Mouse (Mus musculus): ENCODE results near the gene Gnb1. TPM values are rescaled to one million over a fixed set of nuclear protein-coding genes. Genes with fewer than 3 reads are reported as not detected.
"Not testable (repeated sequence)": the region's sequence is repeated elsewhere in the genome, so short reads cannot be mapped to it uniquely, and the experiment has no call there.

Gnb1 gene
- total RNA-seq, 4 experiments from 2014 or later: 790 to 898 (median 858) TPM

DNA sequence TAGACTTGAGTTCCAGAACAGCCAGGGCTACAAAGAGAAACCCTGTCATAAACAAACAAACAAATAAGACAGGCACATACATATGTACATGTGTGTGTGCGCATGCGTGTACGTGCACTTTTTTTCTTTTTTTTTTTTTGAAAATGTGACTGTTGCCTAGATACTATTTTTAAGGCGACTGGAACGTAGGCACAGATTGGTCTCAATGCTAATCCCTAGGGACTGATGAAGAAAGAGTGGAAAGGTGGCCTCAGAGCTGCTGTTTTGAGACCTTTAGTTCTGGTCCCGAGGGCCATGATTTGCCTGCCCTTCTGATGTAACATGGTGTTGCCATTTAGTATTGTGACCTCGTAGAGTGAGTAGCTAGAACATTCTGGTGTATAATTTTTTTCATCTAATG lies 58.8 kb downstream of the Gnb1 start:
- DNase-seq (ENCODE audit: low spot score in 2 of 2): no peak

DNA sequence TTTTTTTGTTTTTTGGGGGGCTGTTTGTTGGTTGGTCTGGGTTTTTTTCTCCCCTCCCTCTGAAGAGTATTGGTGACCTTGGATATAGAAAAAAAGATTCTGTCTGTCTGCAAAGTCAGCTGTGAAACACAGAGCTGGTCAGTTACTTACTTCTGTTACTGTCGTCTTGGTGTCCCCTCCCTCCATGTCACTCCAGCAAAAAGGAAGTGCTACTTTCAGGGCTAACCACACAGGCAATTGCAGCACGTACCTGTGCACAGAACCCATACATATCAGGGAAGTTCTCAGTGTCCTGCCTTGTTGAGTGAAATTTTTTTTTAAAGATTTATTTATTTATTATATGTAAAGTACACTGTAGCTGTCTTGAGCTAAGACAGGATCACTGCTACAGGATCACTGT lies 59.3 kb downstream of the Gnb1 start:
- no peak for DNase-seq (ENCODE audit: low spot score in 2 of 2)

DNA sequence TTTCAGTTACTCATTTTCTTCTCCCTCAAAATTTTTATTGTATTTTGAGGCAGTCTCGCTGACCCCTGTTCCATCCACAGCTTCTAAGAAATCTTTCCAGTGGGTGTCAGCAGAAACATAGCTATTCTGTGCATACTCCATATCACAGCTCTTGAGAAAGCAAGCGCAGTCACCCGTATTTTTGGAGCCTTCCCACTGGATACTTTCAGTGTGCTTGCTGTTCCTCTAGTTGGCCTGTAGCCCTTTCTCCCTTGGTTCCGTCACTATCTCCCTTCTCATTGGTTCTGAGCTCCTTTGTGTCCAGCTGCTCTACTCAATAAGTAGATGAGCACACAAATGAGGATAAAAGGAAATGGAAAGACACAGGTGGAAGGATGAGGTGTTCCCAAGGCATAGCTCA lies 59.9 kb downstream of the Gnb1 start:
- DNase-seq (ENCODE audit: low spot score in 2 of 2): no peak

DNA sequence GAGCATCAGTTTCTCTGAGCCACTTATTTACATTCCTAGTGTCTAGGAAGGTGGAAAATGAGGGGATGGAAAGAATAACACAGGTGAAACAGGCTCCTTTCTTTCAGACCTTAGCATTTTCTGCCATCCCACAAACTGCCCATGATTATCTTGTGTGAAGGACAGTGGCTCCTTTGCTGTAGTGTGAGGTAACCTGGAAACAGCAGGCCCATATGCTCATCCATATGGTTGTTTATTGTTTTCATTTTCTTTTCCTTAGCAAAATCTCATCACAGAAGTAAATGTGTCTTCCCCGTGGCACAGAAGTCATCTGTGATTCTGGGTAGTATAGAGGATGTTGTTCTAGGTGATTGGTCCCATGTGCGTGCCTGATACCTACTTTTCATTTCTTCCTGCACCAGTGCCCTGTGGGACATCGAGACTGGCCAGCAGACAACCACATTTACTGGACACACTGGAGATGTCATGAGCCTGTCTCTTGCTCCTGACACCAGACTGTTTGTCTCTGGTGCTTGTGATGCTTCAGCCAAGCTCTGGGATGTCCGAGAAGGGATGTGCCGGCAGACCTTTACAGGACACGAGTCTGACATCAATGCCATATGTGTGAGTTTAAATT lies 61.9 kb downstream of the Gnb1 start:
- no peak for DNase-seq (ENCODE audit: low spot score in 2 of 2)

DNA sequence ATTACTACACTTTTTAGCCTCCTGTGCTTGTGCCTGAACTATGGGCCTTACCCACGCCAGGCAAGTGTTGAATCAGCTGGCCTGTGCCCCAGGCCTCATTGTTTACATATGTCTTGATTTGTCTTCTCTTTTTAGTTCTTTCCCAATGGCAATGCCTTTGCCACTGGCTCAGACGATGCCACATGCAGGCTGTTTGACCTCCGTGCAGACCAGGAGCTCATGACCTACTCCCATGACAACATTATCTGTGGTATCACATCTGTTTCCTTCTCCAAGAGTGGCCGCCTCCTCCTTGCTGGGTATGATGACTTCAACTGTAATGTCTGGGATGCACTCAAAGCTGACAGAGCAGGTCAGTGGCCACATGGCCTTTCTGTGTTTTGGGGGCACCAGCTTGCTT lies 63.7 kb downstream of the Gnb1 start:
- no peak for DNase-seq (ENCODE audit: low spot score in 2 of 2)

DNA sequence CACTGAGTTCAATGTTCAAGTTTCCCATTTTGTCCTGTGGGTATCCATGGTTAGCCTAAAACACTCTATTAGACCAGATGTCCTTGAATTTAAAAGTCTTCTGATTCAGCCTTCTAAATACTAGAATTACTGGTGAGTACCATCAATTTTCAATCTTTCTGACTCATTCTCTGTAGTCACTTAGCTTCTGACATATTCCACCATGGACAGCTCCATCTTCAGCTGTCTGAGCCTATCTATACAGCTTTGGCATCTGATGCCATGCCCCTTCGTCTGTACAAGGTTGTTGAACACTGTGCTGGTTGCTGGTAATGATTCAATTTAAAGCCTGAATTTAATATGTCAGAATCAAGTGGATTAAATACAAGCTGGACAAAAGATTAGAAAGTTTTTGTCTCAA lies 64.3 kb downstream of the Gnb1 start:
- DNase-seq (ENCODE audit: low spot score in 2 of 2): no peak

DNA sequence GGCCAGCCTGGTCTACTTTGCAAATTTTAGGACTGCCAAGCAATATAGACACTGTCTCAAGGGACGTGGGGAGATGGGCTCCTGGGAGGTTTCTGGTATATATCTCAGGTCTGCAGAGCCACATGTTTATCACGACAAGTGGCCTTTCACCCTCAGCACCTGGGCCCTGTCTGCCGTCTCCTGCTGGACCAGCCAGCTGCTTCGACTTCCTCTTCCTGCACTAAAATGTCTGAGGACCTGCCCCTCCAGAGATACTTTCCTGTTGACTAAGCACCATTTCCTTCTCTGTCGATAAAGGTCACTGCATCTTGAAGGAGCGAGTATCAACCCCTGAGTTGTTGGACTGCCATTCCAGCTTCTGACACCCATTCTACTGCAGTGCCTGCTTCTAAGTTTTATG lies 68.3 kb downstream of the Gnb1 start:
- DNase-seq (ENCODE audit: low spot score in 2 of 2): no peak

DNA sequence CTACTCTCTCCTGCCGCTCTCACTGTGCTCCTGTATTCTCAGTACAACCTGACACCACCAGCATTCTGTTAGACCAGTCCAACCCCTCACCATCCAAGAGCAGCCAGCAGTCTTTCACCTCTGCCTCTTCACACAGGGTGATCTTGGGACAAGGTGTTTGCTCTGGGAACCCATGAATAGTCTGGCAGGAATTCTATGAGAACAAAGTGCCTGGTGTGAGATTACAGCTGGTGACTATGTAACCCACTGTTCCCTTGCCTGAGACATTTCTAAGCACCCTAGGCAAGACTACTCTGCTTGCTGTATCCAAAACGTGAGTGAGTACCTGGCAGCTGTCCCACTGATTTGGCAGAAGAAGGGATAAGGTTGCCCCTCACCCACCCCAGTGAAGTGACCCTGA lies 69.8 kb downstream of the Gnb1 start:
- no peak for DNase-seq (ENCODE audit: low spot score in 2 of 2)

DNA sequence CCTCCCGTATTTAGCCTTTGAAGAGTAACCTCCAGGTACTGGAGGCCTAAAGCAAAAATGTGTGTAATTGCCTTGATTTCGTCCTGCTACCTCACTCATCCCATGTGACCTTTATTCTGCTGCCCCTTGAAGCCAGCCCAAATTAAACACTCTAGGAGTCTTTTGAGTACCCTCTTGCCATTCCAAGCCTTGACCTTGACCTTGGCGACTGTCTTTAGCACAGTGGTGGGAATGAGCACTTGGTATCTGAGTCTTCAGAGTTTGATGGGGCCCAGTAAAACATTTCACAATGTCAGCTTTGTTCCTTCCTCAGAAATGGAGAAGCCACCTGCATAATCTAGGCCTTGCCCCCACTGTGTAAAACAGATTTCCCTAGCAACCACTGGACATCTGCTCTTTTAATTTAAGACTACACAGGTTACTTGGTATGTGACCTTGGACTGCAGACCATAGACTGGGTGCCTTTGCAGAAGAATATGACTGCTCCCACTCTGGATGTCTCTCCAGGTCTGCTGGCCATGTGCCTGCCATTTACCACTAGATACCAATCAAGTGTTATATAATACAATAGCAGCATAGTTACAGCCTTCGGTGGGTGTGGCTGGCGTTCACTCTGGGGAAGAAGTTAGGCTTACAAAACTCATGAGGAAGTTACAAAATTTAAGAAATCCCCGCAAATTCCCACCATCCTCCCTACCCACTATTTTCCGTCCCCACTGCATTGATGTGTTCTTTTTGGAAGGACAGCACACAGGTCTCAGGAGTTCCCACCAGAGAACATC lies 70.7 kb downstream of the Gnb1 start, which contains the start of gene Nadk:
Gene Nadk, plus strand, starts transcription at position 718 of the 782 bp plus-strand sequence.
- no peak for DNase-seq (ENCODE audit: low spot score in 2 of 2)

DNA sequence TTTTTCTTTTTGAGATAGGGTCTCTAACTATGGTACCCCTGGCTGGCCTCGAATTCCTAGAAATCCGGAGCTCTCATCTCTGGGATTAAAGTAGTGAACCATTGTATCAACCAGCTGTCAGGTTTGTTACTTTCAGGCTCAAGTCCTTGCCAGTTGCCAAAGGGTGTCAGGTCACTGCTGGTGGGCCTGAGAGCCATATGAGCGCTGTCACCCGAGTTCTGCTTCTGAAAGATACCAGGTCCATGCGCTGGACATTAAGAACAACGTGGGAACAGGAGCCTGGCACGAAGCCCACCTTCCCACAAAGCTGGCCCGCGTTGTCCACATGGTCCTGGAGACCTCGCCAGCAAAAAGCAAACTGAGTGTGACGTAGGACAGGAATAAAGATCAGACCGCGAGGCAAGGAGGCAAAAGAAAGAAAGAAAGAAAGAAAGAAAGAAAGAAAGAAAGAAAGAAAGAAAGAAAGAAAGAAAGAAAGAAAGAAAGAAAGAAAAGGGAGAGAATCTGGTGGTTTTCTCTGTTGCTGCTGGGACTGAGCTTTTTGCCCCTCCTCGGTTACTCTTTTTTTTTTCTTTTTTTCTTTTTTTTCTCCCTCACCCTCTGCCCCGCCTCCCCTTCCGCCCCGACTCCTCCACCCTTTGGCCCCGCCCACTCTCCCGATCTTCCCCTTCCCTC lies 71.7 kb downstream of the Gnb1 start:
- peak; percentile 35 to 56 for DNase-seq (ENCODE audit: low spot score in 2 of 2)

DNA sequence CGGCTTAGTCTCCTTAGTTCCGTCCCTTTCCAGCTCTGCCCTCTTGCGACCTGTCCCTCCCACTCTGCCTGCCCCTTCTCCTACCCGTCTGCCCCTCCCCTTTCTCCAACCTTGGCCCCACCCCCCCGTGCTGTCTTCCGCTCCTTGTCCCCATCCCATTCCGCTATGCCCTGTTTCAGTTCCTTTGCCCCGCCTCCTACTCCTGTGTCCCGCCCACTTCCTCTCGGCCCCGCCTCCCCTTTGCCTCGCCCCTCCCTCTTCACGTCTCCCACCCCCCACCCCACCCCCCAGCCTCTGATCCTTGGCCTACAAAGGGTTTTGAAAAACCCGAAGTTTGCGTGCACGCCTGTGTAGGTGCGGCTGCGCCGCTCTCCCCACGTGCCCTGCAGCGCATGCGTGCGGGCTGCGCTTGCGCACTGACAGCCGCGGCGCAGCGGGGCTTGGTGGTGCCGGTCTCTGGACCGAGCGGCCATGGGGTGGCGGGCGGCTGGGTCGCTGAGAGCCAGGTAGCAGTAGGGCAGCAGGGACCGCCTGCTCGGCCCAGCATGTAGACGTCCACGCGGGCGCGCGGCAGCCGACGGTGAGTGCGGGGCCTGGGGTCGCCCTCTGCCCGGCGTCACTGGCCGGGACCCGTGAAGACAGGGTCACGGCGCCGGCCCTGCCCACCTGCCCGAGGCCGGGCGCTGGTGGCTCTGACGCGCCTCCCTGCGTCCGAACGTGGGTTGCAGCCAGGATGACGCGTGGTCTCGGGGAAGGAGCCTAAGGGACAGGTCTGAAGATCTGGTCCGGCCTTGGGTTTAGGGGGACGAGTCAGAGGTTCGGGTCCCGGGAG lies 72.5 kb downstream of the Gnb1 start:
- DNase-seq (ENCODE audit: low spot score in 2 of 2): peak; percentile 83 to 94

DNA sequence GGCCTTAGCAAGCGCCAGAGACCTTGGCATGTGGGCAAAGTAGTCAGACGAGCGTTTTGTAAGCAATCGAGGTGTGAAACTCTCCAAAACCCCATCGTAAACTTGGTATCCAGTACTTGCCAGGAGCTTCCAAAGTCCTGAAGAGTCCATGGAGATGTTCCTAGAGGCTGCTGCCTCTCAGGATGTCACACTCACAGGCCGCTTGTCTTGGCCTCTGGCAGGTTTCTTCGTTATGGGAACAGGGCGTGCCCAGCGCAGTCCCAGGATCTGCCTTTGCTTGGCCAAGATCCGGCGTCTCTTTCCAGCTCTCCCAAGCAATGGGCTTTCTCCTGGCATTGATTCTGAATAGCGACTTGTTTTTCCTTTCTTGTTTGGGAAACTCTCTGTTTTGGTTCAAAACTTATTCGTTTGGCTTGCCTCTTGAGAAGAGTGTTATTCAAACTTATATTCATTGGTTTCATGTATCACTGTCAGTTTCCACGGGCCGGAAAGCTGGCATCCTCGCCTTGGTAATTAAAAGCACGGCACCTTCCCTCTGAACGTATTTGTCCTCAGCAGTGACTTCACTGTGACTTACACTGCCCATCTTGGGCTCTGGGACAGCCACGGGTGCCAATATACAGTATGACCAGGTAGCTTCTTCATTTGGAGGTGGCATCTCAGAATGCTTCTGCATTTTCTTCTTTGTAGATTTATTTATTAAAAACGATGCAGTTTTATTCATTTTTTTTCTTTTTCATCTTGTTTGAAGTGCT lies 73.3 kb downstream of the Gnb1 start:
- DNase-seq (ENCODE audit: low spot score in 2 of 2): peak in 1 of 2 experiments; percentile 35

DNA sequence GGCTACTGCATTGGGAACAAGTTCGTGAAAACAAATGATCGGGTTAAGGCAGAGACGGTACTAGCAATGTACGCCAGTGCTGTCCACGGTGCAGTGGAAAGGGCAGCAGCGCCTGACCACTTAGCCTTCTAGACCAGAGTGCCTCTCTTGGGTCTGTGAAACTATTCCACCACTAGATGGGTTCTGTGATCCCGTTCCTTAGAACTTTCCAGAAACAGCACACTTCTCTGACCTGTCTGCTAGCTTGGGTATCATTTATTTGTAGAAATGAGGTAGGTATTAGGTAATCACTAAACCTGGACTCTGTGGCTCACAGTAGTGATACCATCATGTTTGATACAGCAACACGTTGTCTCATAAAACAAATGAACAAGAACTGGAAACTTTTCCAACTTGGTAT lies 75.4 kb downstream of the Gnb1 start:
- no peak for DNase-seq (ENCODE audit: low spot score in 2 of 2)

DNA sequence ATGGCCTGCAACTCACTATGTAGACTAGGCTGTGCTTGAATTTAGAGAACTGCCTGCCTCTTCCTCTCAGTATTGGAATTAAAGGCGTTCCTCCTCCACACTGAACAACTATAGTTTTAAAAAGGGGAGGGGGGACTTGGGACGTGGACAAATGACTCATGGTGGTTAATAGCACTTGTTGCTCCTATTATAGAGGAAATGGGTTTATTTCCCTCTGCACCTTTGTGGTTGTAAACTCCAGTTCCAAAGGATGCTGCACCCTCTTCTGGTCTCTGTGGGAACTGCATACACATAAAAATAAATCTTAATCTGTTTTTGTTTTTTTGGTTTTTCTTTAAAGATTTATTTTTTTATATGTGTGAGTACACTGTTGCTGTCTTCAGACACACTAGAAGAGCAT lies 77.0 kb downstream of the Gnb1 start:
- DNase-seq (ENCODE audit: low spot score in 2 of 2): no peak

DNA sequence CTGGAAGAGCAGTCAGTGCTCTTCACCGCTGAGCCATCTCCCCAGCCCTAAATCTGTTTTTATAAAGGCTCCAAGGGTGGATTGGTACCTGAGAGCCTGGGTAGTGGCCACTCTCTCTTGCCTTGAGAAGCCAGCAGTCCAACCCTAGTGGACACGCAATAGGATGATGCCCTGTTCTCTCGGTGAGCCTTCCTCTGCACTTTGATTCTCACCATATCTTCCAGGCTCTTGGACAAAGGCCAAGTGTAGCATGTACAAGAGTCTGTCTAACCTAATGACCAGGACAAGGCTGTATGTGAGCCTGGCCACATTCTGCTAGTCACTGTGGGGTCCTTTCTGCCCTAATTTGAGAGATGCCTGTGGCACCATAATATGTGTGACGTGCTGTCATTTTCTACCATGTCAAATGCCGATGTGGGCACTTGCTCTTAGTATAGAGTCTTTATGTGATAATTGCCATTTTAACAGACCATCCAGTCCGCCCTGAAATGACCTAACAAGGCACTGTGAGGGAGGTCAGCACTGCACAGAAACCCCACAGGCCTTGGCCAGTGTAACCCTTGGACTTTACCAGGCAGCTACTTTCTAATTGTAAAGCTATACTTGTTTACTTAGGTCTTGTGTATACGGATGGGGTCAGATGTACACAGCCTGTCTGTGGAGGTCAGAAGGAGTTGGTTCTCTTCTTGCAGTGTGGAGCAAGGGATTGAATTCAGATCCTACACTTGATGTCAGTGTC lies 77.6 kb downstream of the Gnb1 start:
- no peak for DNase-seq (ENCODE audit: low spot score in 2 of 2)

DNA sequence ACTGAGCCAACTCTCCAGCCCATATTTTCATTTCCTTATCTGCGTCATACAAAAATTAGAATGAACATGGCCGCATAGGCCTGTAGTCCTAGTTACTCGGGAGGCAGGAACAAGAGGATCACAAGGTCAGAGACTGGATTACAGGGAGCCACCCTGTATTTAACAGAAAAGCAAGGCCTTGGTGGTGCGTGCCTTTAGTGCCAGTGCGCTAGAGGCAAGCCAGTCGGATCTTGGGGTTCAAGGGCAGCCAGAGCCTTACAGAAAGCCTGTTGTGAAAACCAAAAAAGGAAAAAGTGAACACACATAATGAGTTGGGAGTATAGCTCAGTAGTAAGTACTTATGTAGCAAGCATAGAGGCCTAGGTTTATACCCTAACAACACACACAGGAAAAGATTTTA lies 78.7 kb downstream of the Gnb1 start:
- no peak for DNase-seq (ENCODE audit: low spot score in 2 of 2)

DNA sequence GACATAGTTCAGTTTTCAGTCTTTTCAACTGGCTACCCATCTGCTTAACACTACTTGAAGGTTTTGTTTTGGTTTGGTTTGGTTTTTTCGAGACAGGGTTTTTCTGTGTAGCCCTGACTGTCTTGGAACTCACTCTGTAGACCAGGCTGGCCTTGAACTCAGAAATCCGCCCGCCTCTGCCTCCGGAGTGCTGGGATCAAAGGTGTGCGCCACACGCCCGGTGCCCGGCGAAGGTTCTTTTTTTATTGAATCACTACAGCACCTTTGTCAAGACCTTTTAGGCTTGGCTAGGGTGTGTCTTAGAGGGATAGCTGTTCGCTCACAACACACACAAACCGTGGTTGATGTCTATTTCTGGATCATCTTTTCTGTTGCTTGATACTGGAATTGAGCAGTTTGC lies 79.2 kb downstream of the Gnb1 start:
- not testable (repeated sequence) for DNase-seq (ENCODE audit: low spot score in 2 of 2)

DNA sequence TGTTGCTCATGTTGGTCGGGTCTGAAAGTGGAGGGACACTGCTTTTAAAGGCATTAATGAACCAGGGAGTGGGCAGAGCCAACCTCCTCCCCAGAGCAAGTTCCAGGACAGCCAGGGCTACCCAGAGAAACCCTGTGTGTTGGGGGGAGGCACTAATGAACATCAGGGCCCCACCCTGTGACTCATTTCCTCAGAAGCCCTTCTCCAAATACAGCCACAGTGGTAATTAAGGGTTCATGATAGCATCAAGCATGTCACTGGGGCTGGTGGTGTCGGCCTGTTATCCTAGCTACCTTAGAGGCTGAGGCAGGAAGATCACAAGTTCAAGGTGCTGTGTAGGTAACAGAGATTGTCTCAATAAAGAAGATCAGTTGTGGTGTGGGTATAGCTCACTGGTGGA lies 80.3 kb downstream of the Gnb1 start:
- DNase-seq (ENCODE audit: low spot score in 2 of 2): no peak

DNA sequence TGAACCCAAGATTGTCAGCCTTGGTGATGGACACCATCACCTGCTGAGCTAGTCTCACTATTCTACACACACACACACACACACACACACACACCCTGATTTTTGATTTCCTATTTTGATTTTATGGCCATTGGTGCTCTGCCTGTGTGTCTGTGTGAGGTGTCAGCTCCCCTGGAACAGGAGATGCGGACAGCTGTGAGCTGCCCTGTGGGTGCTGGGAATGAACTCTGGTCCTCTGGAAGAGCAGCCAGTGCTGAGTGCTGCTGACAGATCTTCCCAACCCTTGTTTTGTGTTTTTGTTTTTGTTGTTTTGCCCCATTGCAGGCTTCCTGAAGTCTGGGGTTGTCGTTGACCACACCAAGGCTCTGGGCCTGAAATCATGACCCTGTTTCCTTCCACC lies 82.0 kb downstream of the Gnb1 start:
- no peak for DNase-seq (ENCODE audit: low spot score in 2 of 2)

DNA sequence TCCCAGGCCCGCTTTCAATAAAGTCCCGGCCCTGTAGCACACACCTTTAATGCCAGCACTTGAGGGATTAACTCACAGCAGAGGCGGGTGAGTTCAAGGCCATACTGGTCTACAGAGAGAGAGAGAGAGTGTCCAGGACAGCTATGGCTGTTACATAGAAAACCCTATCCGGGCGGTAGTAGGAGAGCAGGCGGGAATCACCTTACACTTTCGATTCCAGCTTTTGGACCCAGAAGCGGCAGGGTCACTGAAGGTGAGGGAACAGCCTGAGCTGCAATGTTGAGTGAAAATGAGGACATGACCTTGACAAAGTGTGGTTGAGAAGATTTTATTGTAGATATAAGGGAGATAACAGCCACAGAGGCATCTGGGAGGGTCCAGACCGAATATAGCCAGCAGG lies 82.7 kb downstream of the Gnb1 start:
- no peak for DNase-seq (ENCODE audit: low spot score in 2 of 2)

Measured in left cerebral cortex, adult 8-10 months (tissue).